Mouse (Mus musculus) hindbrain, postnatal 0 days (tissue): ENCODE data around the gene Arid3a. TPM values are rescaled to one million over a fixed set of nuclear protein-coding genes. Genes with fewer than 3 reads are reported as not detected.
"Not testable (repeated sequence)": the region's sequence is repeated elsewhere in the genome, so short reads cannot be mapped to it uniquely, and the experiment has no call there.

Source experiments
- ATAC-seq: fragments of 200-750 bp; cut with Nextera tagmentation; 2 replicates; pipeline ENCODE4 v1.8.0; 2017; ENCODE audit warnings: mild to moderate bottlenecking, moderate TSS enrichment, moderate library complexity
- DNase-seq: peaks from one replicate; pipeline ENCODE4 v3.0.0-alpha.2; 2015; ENCODE audit warnings: low spot score
- H3K27ac ChIP-seq: fragments of 300-500 bp; sonication (generic); 2 replicates; pipeline ENCODE4 v1.5.1; 2014; ENCODE audit warnings: mild to moderate bottlenecking
- H3K27me3 ChIP-seq: fragments of 300-500 bp; sonication (generic); 2 replicates; pipeline ENCODE4 v1.6.1; 2014; ENCODE audit warnings: low read length, mixed read lengths; ENCODE audit not compliant: insufficient read depth
- H3K36me3 ChIP-seq: fragments of 300-500 bp; sonication (generic); 2 replicates; pipeline ENCODE4 v1.6.1; 2014; ENCODE audit warnings: low read length, mixed read lengths; ENCODE audit not compliant: insufficient read depth
- H3K4me1 ChIP-seq: fragments of 300-500 bp; sonication (generic); 2 replicates; pipeline ENCODE4 v1.6.1; 2014; ENCODE audit warnings: antibody characterized with exemption, low read length, mixed read lengths; ENCODE audit not compliant: insufficient read depth
- H3K4me2 ChIP-seq: fragments of 300-500 bp; sonication (generic); 2 replicates; pipeline ENCODE4 v1.6.1; 2014; ENCODE audit warnings: low read depth, mild to moderate bottlenecking, low read length, moderate library complexity, mixed read lengths
- H3K4me3 ChIP-seq: fragments of 300-500 bp; sonication (generic); 2 replicates; pipeline ENCODE4 v1.5.1; 2014; ENCODE audit warnings: low read length
- H3K9ac ChIP-seq: fragments of 300-500 bp; sonication (generic); replicated peaks from 2 replicates; pipeline ENCODE4 v1.6.1; 2014; ENCODE audit warnings: mild to moderate bottlenecking, low read length, moderate library complexity, mixed read lengths
- H3K9me3 ChIP-seq: fragments of 300-500 bp; sonication (generic); 2 replicates; pipeline ENCODE4 v1.6.1; 2016; ENCODE audit warnings: low read length, mixed read lengths
- CTCF ChIP-seq: IDR thresholded peaks from 2 replicates; pipeline ENCODE4 v1.5.1; 2016; ENCODE audit warnings: antibody characterized with exemption, control low read depth, low read depth
- WGBS: fragments of 180-500 bp; shearing (Covaris S2); extraction: QIAGEN DNeasy Blood & Tissue Kit; methylation state at CpG from one replicate; pipeline ENCODE4 v1.1.7; 2014; 5-methylcytosine and 5-hydroxymethylcytosine counted together
- polyA plus RNA-seq: library from polyadenylated mRNA; unstranded; fragments of >200 nt; fragmentation: Nextera tagmentation; extraction: Ambion mirVana; gene quantifications from 2 replicates; pipeline ENCODE4 v1.2.1, GENCODE M21; 2015
- total RNA-seq: library from RNA; depleted of rRNA; stranded (reverse); fragments of >200 nt; gene quantifications from 2 replicates; pipeline ENCODE4 v1.2.3, GENCODE M21; 2014

Arid3a gene
- total and polyA plus RNA-seq, 2 experiments from 2014 or later, result 2.6 to 10.1 TPM

DNA sequence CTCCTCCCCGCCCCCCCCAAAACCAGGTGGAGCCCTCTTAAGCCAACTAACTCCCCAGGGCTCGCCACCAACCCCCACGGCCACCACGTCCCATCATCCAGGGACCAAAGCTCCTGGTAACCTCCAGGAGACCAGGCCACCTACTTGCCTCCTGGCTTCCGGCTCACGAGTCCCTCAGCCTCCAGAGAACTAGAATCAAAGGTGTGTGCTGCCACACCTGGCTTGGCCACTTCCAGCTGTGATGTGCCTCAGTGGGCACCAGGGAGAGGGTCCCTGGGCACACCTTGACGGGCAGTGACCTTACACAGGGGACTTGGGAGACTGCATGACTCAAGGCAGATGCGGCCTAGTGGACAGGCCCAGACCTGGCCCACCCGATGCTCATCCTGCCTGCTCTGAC, 28.8 kb downstream of the Arid3a start:
- Histone ChIP-seq H3K9me3 (no peaks in the 10 kb centered on the region), H3K27me3 (no peaks in the 10 kb centered on the region), H3K27ac (no peak overlapping the region), H3K4me2 (no peak overlapping the region), H3K36me3 (peaks cover 14% of the 10 kb centered on the region), H3K4me1 (peaks cover 2% of the 10 kb centered on the region; the same call in 1 of the 2 replicates), H3K9ac (no peak overlapping the region), H3K4me3 (no peak overlapping the region)
- TF ChIP-seq CTCF, result no peak
- DNase-seq (no peak), ATAC-seq (no peak)
- 74% methylated on average over 9 of the region's 9 CpGs for WGBS

- ATAC-seq, result no peak
- H3K4me1 ChIP-seq, result peaks cover 5% of the 10 kb centered on the region; the same call in 1 of the 2 replicates
- 20% methylated on average over 4 of the region's 4 CpGs for WGBS
These were observed 29.9 kb downstream of the Arid3a start for GRCm38 (mm10) chr10:79956643-79957154.

DNA sequence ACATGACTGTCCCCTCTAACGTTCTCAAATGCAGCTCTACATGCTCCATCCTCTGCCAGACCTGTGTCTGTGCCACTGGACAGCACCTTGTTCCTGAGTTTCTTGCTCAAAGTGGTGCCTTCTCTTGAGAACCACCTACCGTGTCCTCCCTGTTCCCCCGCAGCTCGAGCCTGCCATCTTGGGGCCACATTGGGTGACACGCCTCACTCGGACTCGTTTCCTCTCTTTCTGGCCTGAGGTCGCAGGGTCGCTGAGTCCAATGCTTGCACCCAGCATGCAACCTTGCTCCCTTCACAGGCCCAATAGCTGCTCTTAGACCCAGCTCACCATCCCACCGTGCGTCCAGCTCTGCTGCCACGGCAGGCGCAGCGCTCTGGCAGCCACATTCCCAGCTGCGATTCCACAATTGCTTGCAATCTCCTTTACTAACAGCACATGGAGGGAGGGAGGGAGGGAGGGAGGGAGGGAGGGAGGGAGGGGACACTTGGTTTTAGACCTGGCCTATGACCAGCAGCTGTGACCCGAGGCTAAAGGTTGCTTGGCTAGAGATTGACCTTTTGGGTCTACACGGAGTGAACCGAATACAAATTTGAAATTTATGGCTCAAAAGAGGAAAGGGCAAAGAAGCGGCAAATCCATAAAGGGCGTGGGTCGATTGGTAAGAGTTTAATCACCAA, 31.4 kb downstream of the Arid3a start:
- 11% methylated on average over 21 of the region's 21 CpGs for WGBS
- ATAC-seq, result no peak

More at GRCm38 (mm10) chr10:79956643-79957154, 29.9 kb downstream of the Arid3a start:
- Histone ChIP-seq H3K27me3 (no peaks in the 10 kb centered on the region), H3K4me3 (no peak overlapping the region), H3K4me2 (no peak overlapping the region), H3K36me3 (peaks cover 9% of the 10 kb centered on the region), H3K9me3 (no peaks in the 10 kb centered on the region), H3K9ac (no peak overlapping the region), H3K27ac (no peak overlapping the region)
- DNase-seq, result no peak
- no peak for TF ChIP-seq CTCF

DNA sequence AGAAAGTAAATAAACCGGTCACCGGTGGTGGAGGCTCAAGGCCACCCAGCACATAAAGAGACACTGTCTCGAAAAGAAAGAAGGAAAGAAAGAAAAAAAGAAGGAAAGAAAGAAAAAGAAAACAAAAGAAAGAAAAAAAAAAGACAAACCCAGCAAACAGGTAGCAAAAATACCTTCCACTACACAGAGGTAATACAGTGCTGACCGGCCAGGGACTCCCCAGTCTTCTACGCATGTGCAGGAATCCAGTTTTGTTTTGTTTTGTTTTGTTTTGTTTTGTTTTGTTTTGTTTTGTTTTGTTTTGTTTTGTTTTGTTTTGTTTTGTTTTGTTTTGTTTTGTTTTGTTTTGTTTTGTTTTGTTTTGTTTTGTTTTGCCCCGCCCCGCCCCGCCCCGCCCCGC, 32.6 kb downstream of the Arid3a start:
- not testable (repeated sequence) for H3K4me1 ChIP-seq, H3K36me3 ChIP-seq, H3K27me3 ChIP-seq, H3K4me3 ChIP-seq, ATAC-seq, H3K27ac ChIP-seq, H3K9me3 ChIP-seq, H3K9ac ChIP-seq, DNase-seq
- peak overlapping the region; percentile 73 for H3K4me2 ChIP-seq
- WGBS, result 36% methylated on average over 10 of the region's 10 CpGs

More for the DNA sequence above, 31.4 kb downstream of the Arid3a start:
- Histone ChIP-seq H3K36me3 (peaks cover under 1% of the 10 kb centered on the region; the same call in 1 of the 2 replicates), H3K4me1 (peaks cover 5% of the 10 kb centered on the region; the same call in 1 of the 2 replicates), H3K9ac (no peak overlapping the region), H3K27ac (no peak overlapping the region), H3K27me3 (no peaks in the 10 kb centered on the region), H3K4me3 (no peak overlapping the region), H3K4me2 (no peak overlapping the region), H3K9me3 (no peaks in the 10 kb centered on the region)
- peak; percentile 92 for TF ChIP-seq CTCF
- peak; percentile 61 for DNase-seq

- WGBS, result under 1% methylated on average over 61 of the region's 61 CpGs
- TF ChIP-seq CTCF, result peak; percentile 99
These were observed 33.2 kb downstream of the Arid3a start, which contains the start of gene Wdr18 for GRCm38 (mm10) chr10:79959847-79960601. Gene Wdr18, plus strand, starts transcription at chr10:79960152.

GRCm38 (mm10) chr10:79960671-79961294, 33.9 kb downstream of the Arid3a start:
- Histone ChIP-seq H3K4me1 (peaks cover 5% of the 10 kb centered on the region; the same call in 1 of the 2 replicates), H3K4me2 (peak overlapping the region; percentile 73), H3K36me3 (peaks cover 21% of the 10 kb centered on the region), H3K27me3 (no peaks in the 10 kb centered on the region), H3K4me3 (peak overlapping the region; percentile 97), H3K27ac (peak overlapping the region; percentile 79; the same call in 1 of the 2 replicates), H3K9ac (peak overlapping the region; percentile 77), H3K9me3 (no peaks in the 10 kb centered on the region)
- DNase-seq, result no peak
- no peak for ATAC-seq
- WGBS, result 20% methylated on average over 10 of the region's 10 CpGs
- TF ChIP-seq CTCF, result no peak

More at GRCm38 (mm10) chr10:79959847-79960601, 33.2 kb downstream of the Arid3a start, which contains the start of gene Wdr18:
- peaks cover 13% of the 10 kb centered on the region; the same call in 1 of the 2 replicates for H3K36me3 ChIP-seq
- peak; percentile 99 for DNase-seq
- H3K27ac ChIP-seq, result peak within 1 kb of the TSS; percentile 79
- H3K4me3 ChIP-seq, result peak within 1 kb of the TSS; percentile 97
- peaks cover 5% of the 10 kb centered on the region; the same call in 1 of the 2 replicates for H3K4me1 ChIP-seq
- H3K4me2 ChIP-seq, result peak within 1 kb of the TSS; percentile 73
- H3K27me3 ChIP-seq, result no peaks in the 10 kb centered on the region
- peak; percentile 97 for ATAC-seq
- H3K9ac ChIP-seq, result peak within 1 kb of the TSS; percentile 77
- H3K9me3 ChIP-seq, result no peaks in the 10 kb centered on the region
